11 mouse cellular contexts compared by ENCODE assay signal in genomic region chr12:97130276-97130675, GRCm38 (mm10).
A peak's percentile ranks its signal among the peaks of the same experiment; 100 is the strongest.
DNase-seq lines count a peak whose midpoint lies in the region; ATAC-seq and TF ChIP-seq lines count a peak whose summit lies in the region.
"Had no signal": no experiment of that assay in that cellular context is flagged by ENCODE, and none has a peak within 500 bp of the region (broad histone marks: within the 10 kb centered on the region; RNA-seq: fewer than 3 reads in every experiment).

No protein-coding gene starts in this region.

- in situ Hi-C loops in Patski (cut with MboI; ENCODE audit: low pct_unique_long_range_greater_than_20kb), result loop anchor here (25.0 kb wide), 1 partner anchor 1057 kb away; no protein-coding TSS in a partner anchor

- peak; percentile 37 for TF ChIP-seq CTCF in Patski (IDR thresholded peaks at IDR 0.05)

- no peak for ATAC-seq in limb, embryonic 11.5 days (ENCODE audit: insufficient number of reproducible peaks, low FRiP score, low TSS enrichment, low read depth)
- no peak for ATAC-seq in Patski

- H3K4me3 ChIP-seq in limb, embryonic 11.5 days (ENCODE audit: low read depth, low read length), result no peak overlapping the region
- H3K4me3 ChIP-seq in limb, embryonic 10.5 days, result no peak overlapping the region
- H3K4me3 ChIP-seq: erythroblast, embryonic 14.5 days; liver, embryonic 13.5 days; stomach, embryonic 15.5 days had no signal

- H3K4me1 ChIP-seq in limb, embryonic 11.5 days (ENCODE audit: control insufficient read depth, insufficient read depth, low read length), result no peaks in the 10 kb centered on the region
- 0 out of 2 replicates have a peak, but pooled peaks cover 4% of the 10 kb centered on the region for H3K4me1 ChIP-seq in limb, embryonic 10.5 days
- H3K4me1 ChIP-seq: liver, embryonic 13.5 days; stomach, embryonic 15.5 days had no signal

- no peaks in the 10 kb centered on the region for H3K27me3 ChIP-seq in limb, embryonic 11.5 days (ENCODE audit: control insufficient read depth, insufficient read depth, low read length)
- H3K27me3 ChIP-seq in limb, embryonic 10.5 days (ENCODE audit: low read depth, poor library complexity, severe bottlenecking), result no peaks in the 10 kb centered on the region
- no peaks in the 10 kb centered on the region for H3K27me3 ChIP-seq in Patski
- H3K27me3 ChIP-seq: liver, embryonic 13.5 days; stomach, embryonic 15.5 days had no signal

- no peaks in the 10 kb centered on the region for H3K36me3 ChIP-seq in limb, embryonic 11.5 days (ENCODE audit: control insufficient read depth, insufficient read depth, low read length)
- H3K36me3 ChIP-seq in limb, embryonic 10.5 days, result no peaks in the 10 kb centered on the region
- H3K36me3 ChIP-seq: liver, embryonic 13.5 days; stomach, embryonic 15.5 days had no signal

- H3K27ac ChIP-seq in limb, embryonic 11.5 days (replicated peaks; ENCODE audit: low read depth, low read length), result no peak overlapping the region
- no peak overlapping the region for H3K27ac ChIP-seq in limb, embryonic 10.5 days
- H3K27ac ChIP-seq: liver, embryonic 13.5 days; stomach, embryonic 15.5 days had no signal

- intact Hi-C loops in left cerebral cortex, postnatal 14 days (cut with DNase I), result loop anchor here (10.0 kb wide), 1 partner anchor 1435 kb away; the partner anchor contains the start of gene Flrt2

- H3K9ac ChIP-seq in limb, embryonic 11.5 days (ENCODE audit: low read length), result no peak overlapping the region
- H3K9ac ChIP-seq: liver, embryonic 13.5 days; stomach, embryonic 15.5 days had no signal

- CTCF ChIA-PET in Patski (lab: Charles Lee), result no interaction called here

- POLR2A ChIA-PET in Patski (lab: Charles Lee), result no interaction called here

- DNase-seq in cerebellum, adult 9-10 months, result peak; percentile 4
- no peak for DNase-seq in cerebellum, adult 8-10 months
- DNase-seq in limb, embryonic 11.5 days (ENCODE audit: low spot score), result peak; percentile 43
- no peak for DNase-seq in limb, embryonic 10.5 days (ENCODE audit: low spot score)
- no peak for DNase-seq in Patski (ENCODE audit: low read depth, low spot score)
- DNase-seq in left cerebral cortex, postnatal 14 days (ENCODE audit: low spot score in 2 of 2), result peak; percentile 27 to 56
- DNase-seq in adrenal gland, postnatal 4 days (ENCODE audit: low spot score in 2 of 2), result no peak
- DNase-seq in gastrocnemius, postnatal 25 days, result no peak
- DNase-seq: liver, embryonic 13.5 days had no signal

- H3K4me2 ChIP-seq in limb, embryonic 11.5 days (ENCODE audit: low read depth, severe bottlenecking), result no peak overlapping the region
- H3K4me2 ChIP-seq: liver, embryonic 13.5 days; stomach, embryonic 15.5 days had no signal

- no peaks in the 10 kb centered on the region for H3K9me3 ChIP-seq in limb, embryonic 11.5 days (ENCODE audit: control insufficient read depth, low read length)
- no peaks in the 10 kb centered on the region for H3K9me3 ChIP-seq in limb, embryonic 10.5 days (replicated peaks)
- H3K9me3 ChIP-seq: liver, embryonic 13.5 days; stomach, embryonic 15.5 days had no signal

Comparison
In these comparisons a context has a peak if more than half of its experiments do, and no peak if none do; other contexts are left out.
1. DNase-seq: peak in cerebellum, adult 9-10 months (single experiment), limb, embryonic 11.5 days (single experiment) and left cerebral cortex, postnatal 14 days (2 of 2); none in cerebellum, adult 8-10 months (single experiment), limb, embryonic 10.5 days (single experiment), Patski (single experiment), adrenal gland, postnatal 4 days (0 of 2) and gastrocnemius, postnatal 25 days (single experiment).